Mouse (Mus musculus) testis, adult 2 months (tissue): ENCODE data around the gene Ntrk2.

Experiments used
- CTCF ChIP-seq: fragments of 200-500 bp; IDR thresholded peaks from 2 replicates; pipeline ENCODE4 v1.5.1; 2012; ENCODE audit warnings: low read depth, mild to moderate bottlenecking, inconsistent platforms, low read length, moderate library complexity; ENCODE audit not compliant: control insufficient read depth, insufficient read depth, insufficient replicate concordance
- POLR2A ChIP-seq: fragments of 200-500 bp; IDR thresholded peaks from 2 replicates; pipeline ENCODE4 v1.6.1; 2012; ENCODE audit warnings: low read depth, mild to moderate bottlenecking, inconsistent platforms, low read length, moderate library complexity; ENCODE audit not compliant: control insufficient read depth

GRCm38 (mm10) chr13:59164015-59164414, 357.6 kb downstream of the Ntrk2 start:
- TF ChIP-seq CTCF (no peak), POLR2A (no peak)
